Mouse (Mus musculus) hindbrain, postnatal 0 days (tissue): ENCODE results near the gene Grm8. TPM values are rescaled to one million over a fixed set of nuclear protein-coding genes. Genes with fewer than 3 reads are reported as not detected.

Experiments
- ATAC-seq: fragments of 200-750 bp; cut with Nextera tagmentation; 2 replicates; pipeline ENCODE4 v1.8.0; 2017; ENCODE audit warnings: mild to moderate bottlenecking, moderate TSS enrichment, moderate library complexity
- DNase-seq: peaks from one replicate; pipeline ENCODE4 v3.0.0-alpha.2; 2015; ENCODE audit warnings: low spot score
- H3K27ac ChIP-seq: fragments of 300-500 bp; sonication (generic); 2 replicates; pipeline ENCODE4 v1.5.1; 2014; ENCODE audit warnings: mild to moderate bottlenecking
- H3K27me3 ChIP-seq: fragments of 300-500 bp; sonication (generic); 2 replicates; pipeline ENCODE4 v1.6.1; 2014; ENCODE audit warnings: low read length, mixed read lengths; ENCODE audit not compliant: insufficient read depth
- H3K36me3 ChIP-seq: fragments of 300-500 bp; sonication (generic); 2 replicates; pipeline ENCODE4 v1.6.1; 2014; ENCODE audit warnings: low read length, mixed read lengths; ENCODE audit not compliant: insufficient read depth
- H3K4me1 ChIP-seq: fragments of 300-500 bp; sonication (generic); 2 replicates; pipeline ENCODE4 v1.6.1; 2014; ENCODE audit warnings: antibody characterized with exemption, low read length, mixed read lengths; ENCODE audit not compliant: insufficient read depth
- H3K4me2 ChIP-seq: fragments of 300-500 bp; sonication (generic); 2 replicates; pipeline ENCODE4 v1.6.1; 2014; ENCODE audit warnings: low read depth, mild to moderate bottlenecking, low read length, moderate library complexity, mixed read lengths
- H3K4me3 ChIP-seq: fragments of 300-500 bp; sonication (generic); 2 replicates; pipeline ENCODE4 v1.5.1; 2014; ENCODE audit warnings: low read length
- H3K9ac ChIP-seq: fragments of 300-500 bp; sonication (generic); replicated peaks from 2 replicates; pipeline ENCODE4 v1.6.1; 2014; ENCODE audit warnings: mild to moderate bottlenecking, low read length, moderate library complexity, mixed read lengths
- H3K9me3 ChIP-seq: fragments of 300-500 bp; sonication (generic); 2 replicates; pipeline ENCODE4 v1.6.1; 2016; ENCODE audit warnings: low read length, mixed read lengths
- CTCF ChIP-seq: IDR thresholded peaks from 2 replicates; pipeline ENCODE4 v1.5.1; 2016; ENCODE audit warnings: antibody characterized with exemption, control low read depth, low read depth
- WGBS: fragments of 180-500 bp; shearing (Covaris S2); extraction: QIAGEN DNeasy Blood & Tissue Kit; methylation state at CpG from one replicate; pipeline ENCODE4 v1.1.7; 2014; 5-methylcytosine and 5-hydroxymethylcytosine counted together
- polyA plus RNA-seq: library from polyadenylated mRNA; unstranded; fragments of >200 nt; fragmentation: Nextera tagmentation; extraction: Ambion mirVana; gene quantifications from 2 replicates; pipeline ENCODE4 v1.2.1, GENCODE M21; 2015
- total RNA-seq: library from RNA; depleted of rRNA; stranded (reverse); fragments of >200 nt; gene quantifications from 2 replicates; pipeline ENCODE4 v1.2.3, GENCODE M21; 2014

The Grm8 gene
- total and polyA plus RNA-seq, 2 experiments from 2014 or later = 11.3 to 14.0 TPM

DNA sequence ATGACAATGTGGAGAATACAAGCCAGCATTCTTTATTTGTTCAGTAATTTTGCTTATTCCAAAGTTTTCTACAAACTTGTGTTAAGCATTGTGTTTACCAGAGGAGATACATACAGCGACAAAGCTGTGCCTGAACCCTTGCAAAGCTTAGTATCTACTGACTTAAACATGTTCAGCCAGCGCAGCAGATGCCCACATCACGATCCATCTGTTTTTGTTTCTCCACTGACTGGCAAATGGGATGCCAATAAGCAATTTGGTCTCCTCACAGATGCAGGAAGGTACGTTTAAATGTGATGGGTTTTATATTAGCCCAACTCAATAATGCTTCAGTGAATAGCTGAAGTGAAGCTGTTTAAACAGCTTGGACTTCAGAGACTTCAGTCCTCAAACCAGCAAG, 794.8 kb downstream of the Grm8 start:
- H3K9ac ChIP-seq = no peak overlapping the region
- no peaks in the 10 kb centered on the region for H3K9me3 ChIP-seq
- no peak for TF ChIP-seq CTCF
- DNase-seq = no peak
- no peak overlapping the region for H3K4me3 ChIP-seq
- no peak for ATAC-seq
- H3K27me3 ChIP-seq = no peaks in the 10 kb centered on the region
- no peak overlapping the region for H3K4me2 ChIP-seq
- no peak overlapping the region for H3K27ac ChIP-seq
- WGBS = 84% methylated on average over 4 of the region's 4 CpGs
- H3K4me1 ChIP-seq = no peaks in the 10 kb centered on the region
- H3K36me3 ChIP-seq = no peaks in the 10 kb centered on the region

DNA sequence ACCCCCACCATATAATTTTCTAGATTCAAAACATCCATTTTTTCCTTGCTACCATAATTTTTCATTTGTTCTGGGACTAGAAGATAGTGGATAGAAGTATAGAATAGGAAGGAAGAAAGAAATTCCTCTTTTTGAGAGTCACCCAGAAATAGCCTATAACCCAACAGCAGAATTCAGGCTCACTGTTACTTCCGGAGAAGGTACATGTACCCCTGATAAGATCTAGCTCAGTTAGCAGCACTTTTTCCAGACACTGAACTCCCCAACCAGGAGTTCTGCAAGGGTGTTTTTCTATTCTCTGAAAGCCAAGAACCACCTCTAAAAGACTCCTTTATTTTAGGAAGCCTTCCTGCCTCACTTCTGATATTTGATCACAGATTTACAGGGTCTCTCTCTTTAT, 816.4 kb downstream of the Grm8 start:
- ATAC-seq (no peak), DNase-seq (no peak)
- no peak overlapping the region for H3K9ac ChIP-seq
- no peak overlapping the region for H3K4me3 ChIP-seq
- 82% methylated on average over 1 of the region's 1 CpGs for WGBS
- no peaks in the 10 kb centered on the region for H3K36me3 ChIP-seq
- no peaks in the 10 kb centered on the region for H3K27me3 ChIP-seq
- no peak for TF ChIP-seq CTCF
- H3K4me2 ChIP-seq = no peak overlapping the region
- H3K4me1 ChIP-seq = no peaks in the 10 kb centered on the region
- H3K27ac ChIP-seq = no peak overlapping the region
- H3K9me3 ChIP-seq = no peaks in the 10 kb centered on the region

DNA sequence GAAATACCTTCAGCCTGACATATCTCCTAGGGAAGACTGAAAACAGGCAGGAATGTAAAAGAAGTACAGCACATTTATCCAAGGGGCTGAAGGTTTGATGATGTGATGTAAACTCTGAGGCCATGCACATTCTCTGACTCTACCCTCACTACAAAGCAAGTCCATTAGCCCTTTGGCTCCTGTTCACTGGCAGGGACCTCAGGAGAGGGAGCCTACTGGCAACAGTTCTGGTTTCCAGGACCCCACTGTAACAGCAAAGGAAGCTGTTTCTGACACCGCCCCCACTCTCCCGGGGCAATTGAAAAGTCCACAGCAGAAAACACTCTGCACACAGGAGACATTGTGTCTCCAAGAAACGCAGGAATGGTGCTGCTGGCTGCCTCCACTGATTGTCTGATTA, 817.6 kb downstream of the Grm8 start:
- Histone ChIP-seq H3K4me2 (no peak overlapping the region), H3K36me3 (no peaks in the 10 kb centered on the region), H3K9ac (no peak overlapping the region), H3K9me3 (no peaks in the 10 kb centered on the region), H3K27me3 (no peaks in the 10 kb centered on the region), H3K27ac (no peak overlapping the region), H3K4me3 (no peak overlapping the region), H3K4me1 (no peaks in the 10 kb centered on the region)
- ATAC-seq (peak; percentile 51; the same call in 1 of the 2 replicates), DNase-seq (peak; percentile 52)
- TF ChIP-seq CTCF = no peak
- WGBS = 37% methylated on average over 3 of the region's 3 CpGs

DNA sequence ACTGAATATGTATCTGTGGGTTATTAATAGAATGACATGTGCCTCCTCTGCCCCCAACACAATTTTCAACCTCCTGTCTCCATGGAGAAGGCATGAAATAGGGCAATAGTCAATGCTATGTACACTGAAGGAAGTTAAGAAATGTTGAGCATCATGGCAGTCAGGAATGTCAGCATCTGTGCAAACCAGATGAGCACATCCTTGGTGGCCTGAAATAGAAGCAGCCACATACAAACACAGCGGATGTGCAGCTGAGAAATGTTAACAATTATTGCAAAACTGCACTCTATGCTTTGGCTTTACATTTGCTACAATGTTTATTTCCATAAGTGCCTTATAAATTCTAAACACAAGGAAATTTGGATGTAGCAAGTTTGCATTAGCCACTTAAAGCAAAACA, 819.0 kb downstream of the Grm8 start:
- Histone ChIP-seq H3K4me1 (no peaks in the 10 kb centered on the region), H3K4me3 (no peak overlapping the region), H3K4me2 (no peak overlapping the region), H3K36me3 (no peaks in the 10 kb centered on the region), H3K27ac (no peak overlapping the region), H3K9me3 (no peaks in the 10 kb centered on the region), H3K27me3 (no peaks in the 10 kb centered on the region), H3K9ac (no peak overlapping the region)
- ATAC-seq = no peak
- WGBS = 79% methylated on average over 1 of the region's 1 CpGs
- DNase-seq = no peak
- no peak for TF ChIP-seq CTCF

DNA sequence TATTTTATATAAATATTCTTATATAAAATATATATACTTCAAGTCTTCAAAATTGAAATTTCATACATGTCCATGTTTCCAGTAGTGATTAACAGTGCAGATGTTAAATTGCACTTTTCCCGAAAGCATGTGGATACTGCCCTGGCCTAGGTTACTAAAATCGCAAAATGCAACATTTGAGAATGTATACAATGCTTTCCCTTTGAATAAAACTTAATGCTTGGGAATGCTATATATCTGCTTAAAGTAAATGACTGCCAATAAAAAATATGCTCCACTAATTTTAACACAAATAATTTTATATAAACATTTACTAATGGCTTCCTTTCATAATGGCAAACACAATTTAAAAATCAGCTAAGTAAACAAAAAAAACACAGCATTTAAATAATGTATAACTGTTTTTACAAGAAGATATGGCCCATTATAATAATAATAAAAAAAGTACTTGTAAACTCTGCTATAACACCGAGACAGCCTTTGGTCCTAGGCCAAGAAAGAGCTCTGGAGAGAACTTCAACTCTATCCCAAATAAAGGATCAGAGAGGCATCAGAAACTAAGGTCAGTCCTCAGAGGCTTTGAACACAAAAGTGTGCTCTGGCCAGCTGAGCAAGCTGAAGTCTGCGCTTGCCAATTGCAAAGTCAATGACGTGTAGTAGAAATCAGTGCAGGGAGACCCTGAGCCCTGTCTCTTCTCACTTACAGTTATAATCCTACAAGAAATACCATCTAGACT, 820.5 kb downstream of the Grm8 start:
- TF ChIP-seq CTCF = no peak
- WGBS = 78% methylated on average over 5 of the region's 5 CpGs

DNA sequence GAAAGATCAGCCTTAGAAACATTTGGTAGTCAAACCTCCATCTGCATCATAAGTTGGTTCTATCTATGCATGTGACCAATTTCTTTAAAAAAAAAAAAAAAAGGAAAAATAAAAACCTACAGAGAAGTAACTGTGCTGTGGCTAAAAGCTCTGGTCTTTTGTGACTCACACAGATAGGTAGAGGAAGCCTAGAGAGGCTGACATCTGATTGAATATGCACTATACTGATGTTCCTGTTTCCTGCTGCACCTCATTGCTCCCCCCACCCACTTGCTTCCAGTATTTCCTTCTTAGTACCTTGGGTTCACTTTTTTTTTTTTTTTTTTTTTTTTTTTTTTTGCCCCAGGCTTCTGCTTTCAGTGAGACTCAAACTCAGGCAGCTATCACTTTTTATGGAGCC, 824.6 kb downstream of the Grm8 start:
- no peak for TF ChIP-seq CTCF

More for the DNA sequence above, 820.5 kb downstream of the Grm8 start:
- Histone ChIP-seq H3K4me1 (no peaks in the 10 kb centered on the region), H3K4me2 (no peak overlapping the region), H3K27ac (no peak overlapping the region), H3K36me3 (no peaks in the 10 kb centered on the region), H3K27me3 (no peaks in the 10 kb centered on the region), H3K4me3 (no peak overlapping the region), H3K9ac (no peak overlapping the region), H3K9me3 (no peaks in the 10 kb centered on the region)
- DNase-seq = no peak
- ATAC-seq = no peak

DNA sequence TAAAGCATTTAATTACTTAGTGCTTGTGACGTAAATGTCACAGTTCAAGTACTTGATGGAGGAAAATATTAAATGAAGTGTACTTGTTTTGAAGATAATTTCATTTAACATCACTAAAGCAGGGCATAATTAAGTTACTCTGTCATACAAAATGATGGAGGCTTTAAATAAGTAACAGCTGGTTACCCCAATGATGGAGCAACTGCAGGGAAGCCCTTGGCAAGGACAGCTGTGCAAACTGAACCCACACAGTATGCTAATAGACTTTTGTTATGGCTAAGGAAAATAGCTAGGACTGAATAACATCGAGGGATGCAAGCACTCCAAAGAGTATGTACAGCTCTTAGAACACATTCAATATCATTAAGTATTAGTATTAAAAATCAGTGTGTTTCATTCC, 829.6 kb downstream of the Grm8 start:
- no peak for TF ChIP-seq CTCF
- no peak for ATAC-seq
- Histone ChIP-seq H3K27me3 (no peaks in the 10 kb centered on the region), H3K9ac (no peak overlapping the region), H3K4me3 (no peak overlapping the region), H3K9me3 (no peaks in the 10 kb centered on the region), H3K36me3 (no peaks in the 10 kb centered on the region), H3K4me2 (no peak overlapping the region), H3K27ac (no peak overlapping the region), H3K4me1 (no peaks in the 10 kb centered on the region)
- DNase-seq = no peak
- WGBS = 61% methylated on average over 2 of the region's 2 CpGs

More for the DNA sequence above, 824.6 kb downstream of the Grm8 start:
- Histone ChIP-seq H3K36me3 (no peaks in the 10 kb centered on the region), H3K4me1 (no peaks in the 10 kb centered on the region), H3K27me3 (no peaks in the 10 kb centered on the region), H3K9ac (no peak overlapping the region), H3K9me3 (no peaks in the 10 kb centered on the region), H3K27ac (no peak overlapping the region), H3K4me3 (no peak overlapping the region), H3K4me2 (no peak overlapping the region)
- no peak for ATAC-seq
- no peak for DNase-seq
